Mouse (Mus musculus) midbrain, embryonic 16.5 days (tissue): ENCODE results near the gene Mfsd4b1. TPM values are rescaled to one million over a fixed set of nuclear protein-coding genes. Genes with fewer than 3 reads are reported as not detected.

ENCODE experiments used
- ATAC-seq: fragments of 200-750 bp; cut with Nextera tagmentation; 2 replicates; pipeline ENCODE4 v1.8.0; 2017; ENCODE audit warnings: moderate TSS enrichment
- H3K27ac ChIP-seq: fragments of 300-500 bp; sonication (generic); 2 replicates; pipeline ENCODE4 v1.5.1; 2014; ENCODE audit warnings: mild to moderate bottlenecking, low read length, mixed read lengths
- H3K27me3 ChIP-seq: fragments of 300-500 bp; sonication (generic); 2 replicates; pipeline ENCODE4 v1.6.1; 2014; ENCODE audit warnings: low read depth, low read length, mixed read lengths; ENCODE audit not compliant: control insufficient read depth, insufficient read depth
- H3K36me3 ChIP-seq: fragments of 300-500 bp; sonication (generic); 2 replicates; pipeline ENCODE4 v1.6.1; 2014; ENCODE audit warnings: mild to moderate bottlenecking, low read length, moderate library complexity, mixed read lengths; ENCODE audit not compliant: control insufficient read depth, insufficient read depth
- H3K4me1 ChIP-seq: fragments of 300-500 bp; sonication (generic); 2 replicates; pipeline ENCODE4 v1.6.1; 2014; ENCODE audit warnings: mild to moderate bottlenecking, low read length, mixed read lengths; ENCODE audit not compliant: control insufficient read depth, insufficient read depth
- H3K4me2 ChIP-seq: fragments of 300-500 bp; sonication (generic); 2 replicates; pipeline ENCODE4 v1.6.1; 2014; ENCODE audit warnings: mild to moderate bottlenecking, low read length, mixed read lengths
- H3K4me3 ChIP-seq: fragments of 300-500 bp; sonication (generic); 2 replicates; pipeline ENCODE4 v1.5.1; 2014; ENCODE audit warnings: low read depth, mild to moderate bottlenecking, low read length, moderate library complexity, mixed read lengths
- H3K9ac ChIP-seq: fragments of 300-500 bp; sonication (generic); 2 replicates; pipeline ENCODE4 v1.6.1; 2014; ENCODE audit warnings: low read depth, low read length, mixed read lengths
- H3K9me3 ChIP-seq: fragments of 300-500 bp; sonication (generic); replicated peaks from 2 replicates; pipeline ENCODE4 v1.6.1; 2014; ENCODE audit warnings: mild to moderate bottlenecking, low read length, mixed read lengths; ENCODE audit not compliant: control insufficient read depth, poor library complexity, severe bottlenecking
- WGBS: fragments of 180-500 bp; shearing (Covaris S2); extraction: QIAGEN DNeasy Blood & Tissue Kit; methylation state at CpG from one replicate; pipeline ENCODE4 v1.1.7; 2014; 5-methylcytosine and 5-hydroxymethylcytosine counted together
- polyA plus RNA-seq: library from polyadenylated mRNA; unstranded; fragments of >200 nt; fragmentation: Nextera tagmentation; extraction: Ambion mirVana; gene quantifications from 2 replicates; pipeline ENCODE4 v1.2.1, GENCODE M21; 2015

Gene Mfsd4b1
- polyA plus RNA-seq, 1 experiment from 2014 or later: 0.72 TPM

GRCm38 (mm10) chr10:40050763-40051162 is 25.7 kb upstream of the Mfsd4b1 start:
- ATAC-seq: no peak
- no peak overlapping the region for H3K4me3 ChIP-seq
- H3K36me3 ChIP-seq: no peaks in the 10 kb centered on the region
- no peaks in the 10 kb centered on the region for H3K9me3 ChIP-seq
- no peak overlapping the region for H3K27ac ChIP-seq
- no peaks in the 10 kb centered on the region for H3K27me3 ChIP-seq
- no peak overlapping the region for H3K4me2 ChIP-seq
- WGBS: 92% methylated on average over 2 of the region's 2 CpGs
- no peak overlapping the region for H3K9ac ChIP-seq
- no peaks in the 10 kb centered on the region for H3K4me1 ChIP-seq

GRCm38 (mm10) chr10:40041339-40041738 is 16.3 kb upstream of the Mfsd4b1 start:
- peaks cover 4% of the 10 kb centered on the region; the same call in 1 of the 2 replicates for H3K4me1 ChIP-seq
- H3K36me3 ChIP-seq: no peaks in the 10 kb centered on the region
- no peaks in the 10 kb centered on the region for H3K9me3 ChIP-seq
- H3K4me2 ChIP-seq: no peak overlapping the region
- H3K9ac ChIP-seq: no peak overlapping the region
- no peak for ATAC-seq
- no peak overlapping the region for H3K27ac ChIP-seq
- no peak overlapping the region for H3K4me3 ChIP-seq
- no peaks in the 10 kb centered on the region for H3K27me3 ChIP-seq
- 20% methylated on average over 4 of the region's 4 CpGs for WGBS

- 44% methylated on average over 24 of the region's 24 CpGs for WGBS
- peak overlapping the region; percentile 55 for H3K9ac ChIP-seq
- peak overlapping the region; percentile 11 for H3K4me3 ChIP-seq
Measured at GRCm38 (mm10) chr10:40036686-40037560, 11.9 kb upstream of the Mfsd4b1 start.

GRCm38 (mm10) chr10:40034956-40035355 is 9.9 kb upstream of the Mfsd4b1 start:
- no peak overlapping the region for H3K27ac ChIP-seq
- H3K9me3 ChIP-seq: no peaks in the 10 kb centered on the region
- H3K4me2 ChIP-seq: no peak overlapping the region
- no peaks in the 10 kb centered on the region for H3K36me3 ChIP-seq
- H3K4me1 ChIP-seq: peaks cover 4% of the 10 kb centered on the region; the same call in 1 of the 2 replicates
- no peak overlapping the region for H3K9ac ChIP-seq
- H3K27me3 ChIP-seq: no peaks in the 10 kb centered on the region; the same call in 1 of the 2 replicates
- ATAC-seq: no peak
- 98% methylated on average over 6 of the region's 6 CpGs for WGBS
- no peak overlapping the region for H3K4me3 ChIP-seq

More at GRCm38 (mm10) chr10:40036686-40037560, 11.9 kb upstream of the Mfsd4b1 start:
- Histone ChIP-seq H3K27ac (peak overlapping the region; percentile 70), H3K9me3 (no peaks in the 10 kb centered on the region), H3K4me2 (peak overlapping the region; percentile 45), H3K4me1 (peaks cover 4% of the 10 kb centered on the region; the same call in 1 of the 2 replicates), H3K27me3 (no peaks in the 10 kb centered on the region; the same call in 1 of the 2 replicates), H3K36me3 (no peaks in the 10 kb centered on the region)
- peak; percentile 93 for ATAC-seq

- 76% methylated on average over 2 of the region's 2 CpGs for WGBS
- ATAC-seq: no peak
Measured at GRCm38 (mm10) chr10:40032897-40033296, 7.8 kb upstream of the Mfsd4b1 start.

GRCm38 (mm10) chr10:40030716-40031115 is 5.6 kb upstream of the Mfsd4b1 start:
- no peak overlapping the region for H3K4me2 ChIP-seq
- H3K9me3 ChIP-seq: no peaks in the 10 kb centered on the region; the same call in 1 of the 2 replicates
- no peak for ATAC-seq
- WGBS: 89% methylated on average over 6 of the region's 6 CpGs
- H3K4me1 ChIP-seq: no peaks in the 10 kb centered on the region
- no peaks in the 10 kb centered on the region for H3K36me3 ChIP-seq
- H3K4me3 ChIP-seq: no peak overlapping the region
- H3K9ac ChIP-seq: no peak overlapping the region
- H3K27me3 ChIP-seq: no peaks in the 10 kb centered on the region; the same call in 1 of the 2 replicates
- H3K27ac ChIP-seq: no peak overlapping the region

More at GRCm38 (mm10) chr10:40032897-40033296, 7.8 kb upstream of the Mfsd4b1 start:
- no peaks in the 10 kb centered on the region; the same call in 1 of the 2 replicates for H3K27me3 ChIP-seq
- no peak overlapping the region for H3K9ac ChIP-seq
- H3K4me2 ChIP-seq: no peak overlapping the region
- no peak overlapping the region for H3K4me3 ChIP-seq
- no peaks in the 10 kb centered on the region for H3K9me3 ChIP-seq
- no peak overlapping the region for H3K27ac ChIP-seq
- H3K4me1 ChIP-seq: peaks cover 4% of the 10 kb centered on the region; the same call in 1 of the 2 replicates
- H3K36me3 ChIP-seq: no peaks in the 10 kb centered on the region

- Histone ChIP-seq H3K27ac (no peak overlapping the region), H3K4me2 (no peak overlapping the region), H3K27me3 (no peaks in the 10 kb centered on the region; the same call in 1 of the 2 replicates), H3K4me3 (no peak overlapping the region), H3K9me3 (no peaks in the 10 kb centered on the region; the same call in 1 of the 2 replicates), H3K36me3 (no peaks in the 10 kb centered on the region), H3K9ac (no peak overlapping the region), H3K4me1 (peaks cover 5% of the 10 kb centered on the region)
- ATAC-seq: no peak
- 80% methylated on average over 2 of the region's 2 CpGs for WGBS
Measured at GRCm38 (mm10) chr10:40029610-40030009, 4.5 kb upstream of the Mfsd4b1 start.

GRCm38 (mm10) chr10:40028091-40028490 is 3.0 kb upstream of the Mfsd4b1 start:
- 88% methylated on average over 8 of the region's 8 CpGs for WGBS
- Histone ChIP-seq H3K27ac (no peak overlapping the region), H3K4me2 (no peak overlapping the region), H3K4me1 (peaks cover 10% of the 10 kb centered on the region), H3K36me3 (no peaks in the 10 kb centered on the region), H3K9ac (no peak overlapping the region), H3K27me3 (peaks cover 4% of the 10 kb centered on the region), H3K4me3 (no peak overlapping the region), H3K9me3 (no peaks in the 10 kb centered on the region; the same call in 1 of the 2 replicates)
- ATAC-seq: no peak

- no peak overlapping the region for H3K9ac ChIP-seq
- H3K4me1 ChIP-seq: peaks cover 10% of the 10 kb centered on the region
- peaks cover 4% of the 10 kb centered on the region for H3K27me3 ChIP-seq
- H3K27ac ChIP-seq: no peak overlapping the region
- no peaks in the 10 kb centered on the region for H3K36me3 ChIP-seq
- H3K9me3 ChIP-seq: no peaks in the 10 kb centered on the region; the same call in 1 of the 2 replicates
- no peak overlapping the region for H3K4me3 ChIP-seq
- 92% methylated on average over 5 of the region's 5 CpGs for WGBS
- no peak overlapping the region for H3K4me2 ChIP-seq
- no peak for ATAC-seq
Measured at GRCm38 (mm10) chr10:40026546-40026945, 1.5 kb upstream of the Mfsd4b1 start.
